Mouse (Mus musculus) heart, postnatal 10 days (tissue): ENCODE data around the gene Gabpb2. TPM values are rescaled to one million over a fixed set of nuclear protein-coding genes. Genes with fewer than 3 reads are reported as not detected.
A peak's percentile ranks its signal among the peaks of the same experiment; 100 is the strongest.

Source experiments
- DNase-seq, 2 experiments: peaks; one replicate each; pipeline ENCODE4 v3.0.0; 2021
- intact Hi-C: fragments of 180-260 bp; cut with DNase I; formaldehyde crosslinking; loops from one replicate; pipeline ENCODE4 v1.15.1; 2025
- total RNA-seq, 2 experiments: library from RNA; stranded (reverse); gene quantifications; 2 replicates each; pipeline ENCODE4 v1.2.3; 2021

Gabpb2 gene
- total RNA-seq, result 10 to 100 TPM; 14.0 to 17.1 TPM

DNA sequence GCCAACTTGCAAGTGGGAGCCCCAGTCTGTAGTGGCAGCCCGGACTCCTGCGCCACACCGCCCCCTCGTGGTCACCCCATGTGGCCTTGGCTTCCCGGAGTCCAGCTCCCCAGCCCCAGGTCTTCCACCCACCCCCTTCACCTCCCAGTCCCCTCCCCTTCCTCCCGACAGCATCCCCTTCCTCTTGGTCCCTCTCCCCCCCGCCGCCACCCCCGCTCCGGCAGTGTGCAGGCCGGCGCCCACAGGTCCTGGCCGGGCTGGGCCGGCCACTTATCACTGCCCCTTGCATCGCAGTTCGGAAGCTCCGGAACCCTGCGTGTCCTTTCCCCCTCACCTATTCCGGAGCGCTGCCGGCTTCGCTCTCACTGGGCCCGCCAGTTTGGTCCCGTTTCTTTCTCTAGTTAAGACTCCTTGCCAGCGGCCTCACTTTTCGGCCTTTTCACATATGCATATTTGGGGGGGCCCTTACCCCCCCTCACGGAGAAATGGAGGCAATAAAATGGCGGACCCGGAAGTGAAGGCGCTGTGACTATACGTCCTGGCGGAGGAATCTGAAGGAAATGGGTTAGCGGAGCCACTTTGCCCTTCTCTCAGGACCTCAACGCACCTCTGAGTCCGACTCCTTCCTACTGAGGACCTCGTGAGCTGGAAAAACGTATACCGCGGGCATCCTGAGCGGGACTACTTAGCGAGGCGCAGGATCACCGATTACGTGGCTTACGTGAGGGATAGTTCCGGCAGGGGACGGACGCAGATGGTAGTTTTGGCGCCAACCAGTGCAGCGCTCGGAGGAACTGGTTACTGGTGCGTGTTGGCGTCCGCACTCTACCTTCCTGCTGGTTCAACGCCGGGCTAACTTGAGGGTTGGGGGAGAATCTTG is at the start of gene Gabpb2:
Gene Gabpb2, minus strand, starts transcription at position 662 of the 880 bp plus-strand sequence.
- DNase-seq, result peak; percentile 97 to 98
- intact Hi-C loops, result loop anchor here (1.0 to 2.0 kb wide), 4 partner anchors 11 to 98 kb away; partner anchors contain the start of genes Cdc42se1 and Tnfaip8l2

DNA sequence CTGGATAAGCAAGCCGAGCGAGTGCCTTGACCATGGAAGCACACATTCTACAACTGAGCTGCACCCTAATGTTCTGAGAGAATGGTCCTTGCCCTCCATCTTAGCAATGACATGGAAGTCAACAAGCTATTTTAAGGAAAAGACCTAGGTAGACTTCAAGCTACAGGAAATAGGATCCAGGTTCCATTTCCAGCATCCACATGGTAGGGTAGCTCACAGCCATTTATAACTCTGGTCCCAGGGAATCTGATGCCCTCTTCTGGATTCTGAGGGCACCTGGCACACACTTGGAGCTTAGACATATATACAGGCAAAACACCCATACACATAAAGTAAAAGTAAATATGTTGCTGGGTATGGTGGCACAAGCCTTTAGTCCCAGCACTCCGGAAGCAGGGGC is 48.3 kb upstream of the Gabpb2 start:
- no peak for DNase-seq
- intact Hi-C loops, result no loop called here

DNA sequence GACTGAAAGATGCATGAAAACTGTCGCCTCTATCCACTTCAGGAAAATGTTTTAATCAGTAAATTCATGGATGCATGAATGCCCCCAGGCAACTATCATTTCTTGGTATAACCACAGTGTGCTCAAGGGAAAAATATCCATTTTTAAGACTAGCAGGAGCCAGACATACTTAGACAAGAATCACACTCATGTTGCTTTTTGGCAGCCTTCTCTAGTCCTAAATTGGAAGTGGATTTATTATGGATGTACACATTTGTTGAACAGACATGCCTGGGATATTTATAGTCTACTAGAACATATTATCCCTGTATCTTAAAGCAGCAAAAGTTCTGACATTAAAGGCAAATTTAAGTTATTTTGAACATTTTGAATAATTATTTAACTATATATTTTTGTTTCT is 47.0 kb upstream of the Gabpb2 start:
- intact Hi-C loops, result no loop called here
- no peak for DNase-seq

DNA sequence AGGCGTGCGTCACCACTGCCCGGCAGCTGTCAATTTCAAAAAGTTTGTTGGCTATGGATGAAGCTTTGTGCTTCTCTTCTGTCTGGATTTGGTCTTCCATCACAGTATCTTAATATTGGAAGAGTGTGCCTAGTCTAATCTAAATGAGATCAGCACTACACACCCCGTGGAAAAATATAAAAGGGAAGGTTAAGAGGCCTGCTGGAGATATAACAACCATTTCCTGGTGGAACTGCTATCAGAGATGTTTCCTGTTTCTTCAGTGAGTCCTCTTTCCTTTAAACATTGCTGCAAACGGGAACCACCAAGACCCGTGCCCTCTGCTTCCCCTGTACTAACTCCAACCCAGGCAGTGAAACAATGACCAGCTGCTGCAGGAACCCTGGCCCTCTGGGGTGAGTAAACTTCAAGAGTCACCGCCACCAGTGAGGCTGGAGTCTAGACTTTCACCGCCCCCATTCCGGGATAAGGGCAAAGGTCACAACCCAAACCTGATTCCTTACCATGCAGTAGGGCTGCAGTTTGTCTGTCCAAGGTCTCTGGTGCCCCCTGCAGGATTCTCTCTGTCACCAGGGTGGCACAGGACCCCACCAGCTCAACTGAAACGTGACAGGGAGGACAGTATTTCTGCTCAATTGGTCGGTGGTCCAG is 45.5 kb upstream of the Gabpb2 start:
- DNase-seq, result peak; percentile 80 to 82
- intact Hi-C loops, result loop anchor here (1.0 to 2.0 kb wide), 2 partner anchors 46 to 121 kb away; partner anchors contain the start of genes Gabpb2 and Tnfaip8l2

DNA sequence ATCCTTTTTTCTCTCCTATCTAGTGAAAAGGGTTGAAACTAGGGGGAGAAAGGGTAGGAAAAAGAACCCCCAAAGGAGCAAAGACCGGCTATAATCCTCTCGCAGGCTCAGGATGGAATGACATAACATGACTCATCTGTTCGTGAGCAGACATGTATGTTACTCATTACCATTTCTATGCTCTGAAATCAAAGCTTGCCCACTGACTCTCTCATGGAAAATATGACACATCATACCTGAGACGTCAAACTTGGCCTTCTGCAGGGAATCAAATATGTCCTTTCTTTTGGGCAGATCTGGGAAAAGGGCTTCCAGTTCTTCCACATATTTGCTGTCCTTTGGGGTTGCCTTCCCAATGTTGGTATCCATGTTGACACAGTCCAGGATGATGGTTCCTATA is 44.3 kb upstream of the Gabpb2 start:
- DNase-seq, result no peak
- intact Hi-C loops, result loop anchor here (2.0 kb wide), 1 partner anchor 45 kb away; the partner anchor contains the start of gene Gabpb2

DNA sequence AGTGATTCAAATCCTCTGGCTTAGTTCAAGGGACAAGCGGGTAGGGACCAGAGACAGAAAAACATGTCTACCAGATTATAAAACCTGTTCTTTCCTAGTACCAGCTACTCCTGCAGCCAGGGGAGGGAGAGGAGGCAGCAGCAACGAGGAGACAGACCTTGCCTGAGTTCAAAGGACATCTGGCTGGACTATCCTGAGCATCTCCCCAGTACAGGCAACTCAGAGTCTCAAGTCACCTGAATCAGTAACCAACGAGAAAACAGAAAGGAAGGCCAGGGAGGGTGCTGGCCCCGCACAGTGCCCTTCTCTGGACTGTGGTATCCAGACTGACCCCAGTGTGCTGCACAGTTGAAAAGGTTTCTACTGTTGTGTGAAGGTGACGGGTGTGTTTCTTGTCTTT is 39.2 kb upstream of the Gabpb2 start:
- intact Hi-C loops, result no loop called here

DNA sequence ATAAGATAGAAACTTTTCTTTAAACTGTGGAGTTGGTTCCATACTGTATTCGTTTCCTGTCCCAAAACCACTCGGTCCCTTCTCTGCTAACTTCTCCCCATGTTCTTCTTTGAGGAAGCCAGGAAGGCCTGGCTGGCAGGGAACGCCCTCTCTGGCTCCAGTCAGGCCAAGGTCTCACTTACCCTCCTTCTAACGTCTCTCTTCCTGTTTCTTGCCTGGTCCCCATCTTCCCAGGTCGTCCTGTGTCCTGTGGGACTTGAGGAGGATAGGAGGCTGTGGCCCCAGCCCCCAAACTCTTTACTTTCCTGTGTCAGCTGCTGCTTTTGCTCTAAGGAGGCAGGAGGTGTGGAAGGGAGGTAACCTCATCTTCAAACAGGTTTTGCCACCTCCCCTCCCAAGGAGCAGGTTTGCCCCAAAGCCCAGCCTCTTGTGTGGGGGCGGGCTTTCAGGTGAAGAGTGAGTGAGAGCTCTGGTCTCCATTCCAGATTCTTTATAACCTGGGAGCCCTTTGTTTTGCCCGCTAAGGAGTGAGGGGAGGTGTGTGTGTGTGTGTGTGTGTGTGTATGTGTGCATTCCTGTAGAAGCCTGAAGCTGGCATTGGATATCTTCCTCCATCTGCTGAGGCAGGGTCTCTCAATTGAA is 33.2 kb upstream of the Gabpb2 start, which contains the start of gene Bnipl:
Gene Bnipl, minus strand, starts transcription at position 411 of the 642 bp plus-strand sequence.
- intact Hi-C loops, result no loop called here
- DNase-seq, result no peak

More for the DNA sequence above, 39.2 kb upstream of the Gabpb2 start:
- DNase-seq, result no peak

DNA sequence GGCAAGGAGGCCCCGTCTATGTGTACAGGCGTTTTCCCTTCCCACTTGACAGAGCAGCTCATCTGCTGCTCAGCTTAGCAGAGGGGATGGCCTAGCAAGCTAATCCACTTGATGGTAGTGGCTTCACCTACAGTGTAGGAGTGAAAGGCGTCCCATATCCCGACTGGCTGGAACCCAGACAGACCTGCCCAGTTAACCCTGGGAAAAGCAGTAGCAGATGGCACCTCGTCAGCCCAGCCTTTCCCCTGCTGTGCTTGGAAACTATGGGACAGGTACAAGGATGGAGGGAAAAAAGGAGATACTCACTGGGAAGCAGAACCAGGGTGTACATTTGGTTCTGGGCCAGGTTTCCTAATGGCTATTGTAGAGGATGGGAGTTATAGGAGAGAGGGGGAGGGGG is 32.6 kb upstream of the Gabpb2 start:
- intact Hi-C loops, result no loop called here

DNA sequence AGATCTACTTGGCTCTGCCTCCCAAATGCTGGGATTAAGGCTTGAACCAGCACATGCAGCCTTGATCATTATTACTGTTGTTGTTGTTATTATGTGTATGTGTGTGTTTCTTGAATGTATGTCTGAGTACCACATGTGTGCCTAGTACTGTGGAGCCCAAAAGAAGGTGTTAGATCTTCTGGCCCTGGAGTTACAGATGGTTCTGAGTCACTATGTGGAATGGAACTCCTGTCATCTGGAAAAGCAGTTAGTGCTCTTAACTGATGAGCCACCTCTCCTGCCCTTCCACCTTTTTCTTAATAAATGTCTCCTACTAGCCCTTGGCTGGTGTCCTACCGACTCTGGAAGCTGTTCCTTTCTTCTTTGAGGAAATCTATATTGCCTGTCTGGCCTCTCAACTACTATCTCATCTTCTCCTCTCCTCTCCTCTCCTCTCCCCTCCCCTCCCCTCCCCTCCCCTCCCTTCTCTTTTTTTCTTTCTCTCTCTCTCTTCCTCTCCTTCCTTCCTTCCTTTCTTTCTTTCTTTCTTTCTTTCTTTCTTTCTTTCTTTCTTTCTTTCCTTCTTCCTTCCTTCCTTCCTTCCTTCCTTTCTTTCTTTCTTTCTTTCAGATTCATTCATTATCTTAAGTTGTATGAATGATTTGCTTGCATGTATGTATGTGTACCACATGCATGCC is 30.1 kb upstream of the Gabpb2 start:
- intact Hi-C loops, result no loop called here
- no peak for DNase-seq

More for the DNA sequence above, 32.6 kb upstream of the Gabpb2 start:
- no peak for DNase-seq

DNA sequence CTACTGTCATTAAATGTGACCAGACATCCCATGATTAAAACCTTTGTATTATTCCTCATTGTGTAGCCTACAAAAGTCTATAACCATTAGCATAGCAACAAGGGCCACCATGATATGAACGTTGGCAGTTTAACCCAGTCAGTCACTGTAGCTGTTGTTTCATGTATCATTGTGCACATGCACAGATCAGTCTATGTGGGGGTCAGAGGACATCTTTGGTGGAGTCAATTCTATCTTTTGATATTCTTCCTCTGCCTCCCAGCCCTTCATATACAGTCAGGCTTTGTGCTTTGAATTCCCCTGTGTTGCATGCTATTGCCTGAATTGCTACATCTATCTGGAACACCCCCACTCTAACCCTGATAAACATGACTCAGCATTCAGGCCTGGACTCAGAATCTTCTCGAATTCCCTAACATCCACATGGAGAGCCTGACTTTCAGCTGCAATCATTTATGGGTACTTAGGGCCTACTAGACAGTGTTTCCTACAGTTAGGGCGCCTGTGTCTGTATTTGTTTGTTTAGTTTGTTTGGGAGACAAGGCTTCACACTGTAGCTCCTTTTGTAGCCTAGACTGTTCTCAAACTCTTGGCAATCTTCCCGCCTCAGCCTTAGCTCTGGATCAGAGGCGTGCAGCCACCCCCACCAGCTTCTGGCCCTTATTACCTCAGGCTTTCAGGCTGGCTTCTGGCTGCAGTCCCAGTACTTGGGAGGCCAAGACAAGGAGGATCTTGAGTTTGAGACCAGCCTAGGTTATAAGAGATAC is 28.9 kb upstream of the Gabpb2 start:
- peak; percentile 48 to 59 for DNase-seq
- intact Hi-C loops, result no loop called here

DNA sequence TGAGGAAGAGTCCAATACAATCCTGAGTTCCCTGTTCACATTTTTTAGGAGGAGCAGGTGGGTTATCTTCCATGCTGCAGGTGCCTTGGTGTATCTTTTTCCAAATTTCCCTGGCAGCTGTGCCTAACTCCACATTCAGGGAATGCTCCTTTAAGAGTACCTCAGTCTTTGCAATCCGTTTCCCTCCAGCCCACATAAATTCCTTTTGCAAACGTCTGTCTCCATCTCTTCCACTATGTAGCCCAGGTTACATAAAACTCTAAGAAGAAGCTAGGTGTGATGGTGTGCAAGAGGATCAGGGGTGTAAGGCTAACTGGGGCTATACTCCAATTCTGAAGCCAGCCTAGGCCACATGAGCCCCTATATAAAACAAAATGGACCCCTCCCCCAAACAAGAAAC is 25.4 kb upstream of the Gabpb2 start:
- intact Hi-C loops, result no loop called here
- no peak for DNase-seq

DNA sequence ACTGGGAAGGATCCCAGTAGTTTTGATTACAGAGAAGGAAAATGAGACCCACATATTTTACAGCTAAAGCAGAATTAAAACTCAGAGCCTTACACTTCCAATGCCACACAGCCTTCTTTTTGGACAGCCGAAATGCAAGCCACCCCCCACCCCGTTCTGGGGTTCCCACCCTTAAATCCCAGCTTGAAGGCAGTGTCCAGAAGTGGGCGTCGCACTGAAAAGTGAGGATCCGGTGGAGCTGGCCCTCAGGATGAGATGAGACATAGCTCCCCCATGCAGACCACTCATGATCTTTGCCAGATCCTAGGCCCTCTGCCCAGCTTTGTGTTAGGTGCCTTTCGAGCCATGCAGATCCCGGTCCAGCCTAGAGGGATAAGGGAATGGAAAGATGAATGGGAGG is 23.8 kb upstream of the Gabpb2 start, which contains the start of gene Gm128:
Gene Gm128, minus strand, starts transcription at position 101 of the 400 bp plus-strand sequence.
- intact Hi-C loops, result no loop called here
- no peak for DNase-seq

DNA sequence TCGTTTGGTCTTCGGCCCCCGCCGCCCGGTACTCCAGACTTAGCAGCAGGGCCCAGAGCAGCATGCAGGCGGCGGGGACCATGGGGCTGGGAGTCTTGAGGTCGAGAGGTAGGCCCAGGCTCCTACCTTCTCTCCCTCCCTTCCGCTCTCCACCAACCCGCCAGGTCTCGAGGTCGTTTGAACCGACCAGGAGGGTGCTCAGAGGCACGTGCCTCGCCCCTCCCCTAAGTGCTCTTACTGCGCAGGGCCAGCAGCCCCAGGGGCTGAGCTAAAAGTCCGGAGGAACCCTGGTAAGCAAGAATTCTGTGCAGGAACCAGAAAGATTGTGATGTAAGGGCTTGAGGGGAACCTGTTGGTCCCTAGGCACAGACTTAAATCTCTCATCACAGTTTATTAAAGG is 23.2 kb upstream of the Gabpb2 start:
- DNase-seq, result no peak
- intact Hi-C loops, result no loop called here

DNA sequence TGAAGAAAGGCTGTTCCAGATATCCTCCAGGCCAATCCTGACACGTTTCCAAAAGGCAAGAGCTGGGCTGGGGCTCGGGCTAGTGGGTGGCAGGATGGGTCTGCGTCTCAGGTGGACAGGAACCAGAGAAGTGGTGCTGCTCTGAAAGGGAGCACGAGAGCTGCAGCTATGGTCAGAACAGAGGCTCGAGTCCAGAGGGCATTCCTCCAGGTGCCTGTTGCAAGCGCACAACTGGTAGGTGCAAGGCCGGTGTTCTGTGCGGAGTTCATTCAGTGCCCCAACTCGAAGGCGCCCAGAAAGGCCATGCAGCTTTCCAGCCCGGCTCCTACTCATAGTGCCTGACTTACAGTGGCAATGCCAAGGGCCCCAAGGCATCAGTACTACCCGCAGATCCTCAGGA is 22.3 kb upstream of the Gabpb2 start:
- no peak for DNase-seq
- intact Hi-C loops, result no loop called here

DNA sequence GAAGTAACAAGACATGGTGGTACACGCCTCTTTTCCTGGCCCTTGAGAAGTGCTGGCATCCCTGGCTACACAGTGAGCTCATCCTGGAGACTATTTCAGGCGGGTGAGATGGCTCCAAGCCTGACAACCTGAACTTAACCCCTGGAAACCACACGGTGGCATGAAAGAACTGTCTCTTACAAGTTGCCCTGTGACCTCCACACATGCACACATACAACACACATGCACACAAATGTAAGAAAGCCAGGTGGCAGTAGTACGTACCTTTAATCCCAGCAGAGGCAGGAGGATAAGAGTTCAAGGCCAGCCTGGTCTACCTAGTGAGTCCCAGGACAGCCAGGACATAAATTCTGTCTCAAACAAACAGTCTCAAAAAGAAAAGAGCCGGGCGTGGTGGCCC is 21.3 kb upstream of the Gabpb2 start:
- intact Hi-C loops, result no loop called here

DNA sequence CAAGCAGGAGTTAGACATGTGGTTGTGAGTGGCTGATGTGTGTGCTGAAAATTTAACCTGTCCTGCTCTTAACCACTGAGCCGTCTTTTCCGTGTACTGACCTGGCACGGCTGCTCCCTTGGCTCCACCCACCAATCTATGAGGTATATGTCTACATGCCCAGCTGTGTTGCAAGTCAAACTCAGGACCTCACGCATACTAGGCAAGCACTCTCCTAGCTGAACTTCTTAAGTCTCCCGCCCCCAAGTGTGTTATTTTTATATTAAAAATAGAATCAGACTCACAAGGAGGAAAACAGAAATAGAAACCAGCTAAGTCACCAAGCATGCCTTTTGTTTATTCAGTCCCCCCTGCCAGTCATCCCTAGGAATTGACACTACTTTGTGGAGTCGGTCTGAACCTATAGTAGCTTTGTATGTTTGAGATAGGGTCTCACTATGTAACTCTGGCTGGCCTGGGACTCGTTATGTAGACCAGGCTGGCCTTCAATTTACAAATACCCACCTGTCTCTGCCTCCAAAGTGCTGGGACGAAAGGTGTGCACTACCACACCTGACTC is 19.9 kb upstream of the Gabpb2 start:
- no peak for DNase-seq
- intact Hi-C loops, result no loop called here

More for the DNA sequence above, 21.3 kb upstream of the Gabpb2 start:
- no peak for DNase-seq

DNA sequence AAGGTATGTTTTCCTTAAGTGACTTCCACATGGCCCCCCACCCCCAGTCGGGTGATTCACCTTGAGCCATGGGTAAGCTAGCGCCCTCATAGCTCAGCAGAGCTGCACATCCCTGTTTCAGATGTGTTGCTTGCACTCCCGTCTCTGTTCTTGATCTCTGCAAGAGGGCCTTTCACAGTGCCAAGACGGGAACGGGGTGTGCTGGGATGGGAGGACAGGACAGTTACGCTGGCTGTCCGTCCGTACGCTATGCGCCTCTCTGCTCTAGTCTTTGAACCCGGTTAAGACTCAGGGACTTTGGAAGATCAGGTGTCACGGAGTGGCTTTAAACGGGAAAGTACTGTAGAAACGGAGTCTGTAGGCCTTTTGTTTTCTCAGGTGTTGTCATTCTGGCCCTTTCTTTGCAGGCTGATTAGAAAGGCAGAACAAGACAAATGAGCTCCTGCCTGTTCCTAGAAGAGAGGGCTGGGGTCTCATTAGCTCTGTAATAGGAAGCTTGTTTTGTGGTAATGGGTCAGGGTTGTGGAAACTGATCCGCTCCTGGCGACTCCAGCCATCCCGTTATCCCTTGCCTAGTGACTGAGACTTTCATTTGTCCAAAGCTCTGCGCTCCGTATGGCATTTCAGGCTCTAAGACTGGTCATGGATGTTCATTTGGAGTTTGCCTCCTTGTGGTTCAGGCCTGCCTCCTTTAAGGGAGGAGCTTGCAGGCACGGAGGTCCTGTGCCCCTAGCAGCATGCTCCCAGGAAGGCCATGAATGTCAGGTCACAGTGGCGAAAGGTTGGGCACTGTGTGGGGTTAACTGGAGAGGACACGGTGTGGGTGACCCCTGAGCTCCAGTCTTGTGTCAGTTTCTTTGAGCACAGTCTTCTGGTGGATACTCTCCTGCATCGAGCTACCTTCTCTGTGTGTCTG is 17.9 kb upstream of the Gabpb2 start:
- intact Hi-C loops, result no loop called here
- DNase-seq, result no peak

DNA sequence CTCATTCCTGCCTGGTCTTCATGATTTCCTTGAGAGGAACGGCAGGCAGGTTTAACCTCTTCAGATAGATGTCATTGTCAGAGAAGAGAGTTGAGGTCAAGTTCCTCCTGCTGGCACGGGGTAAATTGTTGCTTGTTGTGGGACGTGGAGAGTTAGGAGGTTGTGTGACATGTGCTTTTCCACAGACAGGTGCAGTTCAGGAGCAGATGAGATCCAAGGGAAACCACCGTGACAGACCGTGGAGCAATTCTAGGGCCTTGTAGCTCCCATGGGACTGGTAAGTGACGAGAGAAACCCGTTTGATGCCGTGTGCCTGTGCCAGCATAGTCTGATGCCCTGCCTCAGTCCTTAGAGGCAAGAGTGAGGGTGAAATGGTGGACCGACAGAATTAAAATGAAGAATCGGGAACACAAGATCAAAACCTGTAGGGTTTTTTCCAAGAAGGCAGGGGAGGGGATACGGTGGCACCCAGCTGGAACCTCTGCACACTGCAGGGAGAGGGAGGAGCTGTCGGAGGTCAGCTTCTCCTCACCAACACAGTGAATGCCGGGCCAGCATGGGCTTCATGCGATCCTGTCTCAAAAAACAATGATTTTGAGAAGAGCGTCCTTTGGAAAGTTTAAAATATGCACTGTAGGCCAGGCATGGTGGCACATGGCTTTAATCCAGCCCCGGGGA is 15.7 kb upstream of the Gabpb2 start:
- no peak for DNase-seq
- intact Hi-C loops, result no loop called here
